Mouse (Mus musculus): Measurements from ENCODE around the gene Cldn2. TPM values are rescaled to one million over a fixed set of nuclear protein-coding genes. Genes with fewer than 3 reads are reported as not detected.
"Not testable (repeated sequence)": the region's sequence is repeated elsewhere in the genome, so short reads cannot be mapped to it uniquely, and the experiment has no call there.

Gene Cldn2
- total RNA-seq (2021) (not detected), polyA plus RNA-seq (2012; rRNA removed) (0.16 TPM in 1 of 2 replicates, not detected in the other)
- long read RNA-seq = 0 reads

DNA sequence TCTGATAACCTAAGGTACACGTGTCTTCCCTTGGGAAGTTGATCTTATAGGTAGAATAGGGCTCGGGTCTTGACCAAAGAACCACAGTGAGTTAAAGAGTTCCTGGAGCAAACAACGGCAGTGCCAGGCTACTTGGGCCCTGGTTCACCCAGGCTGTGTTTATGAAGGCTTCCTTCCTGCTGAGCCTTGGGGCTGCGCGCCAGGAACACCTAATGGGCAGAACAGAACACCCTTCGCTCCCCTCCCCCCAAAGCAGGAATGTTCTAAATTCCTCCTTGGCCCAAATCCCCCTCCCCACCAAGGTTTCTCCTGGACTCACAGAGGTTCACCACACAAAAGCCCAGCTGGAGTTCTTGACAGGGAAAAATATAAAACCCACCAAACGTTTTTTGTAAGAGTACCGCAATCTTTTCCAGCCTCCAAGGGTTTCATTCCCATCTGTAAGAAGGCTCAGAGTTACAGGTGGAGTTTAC, at the start of gene Cldn2:
TSS of gene Cldn2 (plus strand) at position 423 of the 473 bp plus-strand sequence.
- Histone ChIP-seq H3K27ac (no peak within 1 kb of the TSS), H3K4me3 (no peak within 1 kb of the TSS), H3K79me2 (replicated peaks; ENCODE audit: control insufficient read depth, insufficient read depth, low read length) (no peaks in the 10 kb centered on the region), H3K9ac (ENCODE audit: low read depth, low read length) (no peak within 1 kb of the TSS), H3K36me3 (ENCODE audit: control insufficient read depth, insufficient read depth, low read length) (no peaks in the 10 kb centered on the region), H3K27me3 (ENCODE audit: control insufficient read depth, insufficient read depth, low read length) (no peaks in the 10 kb centered on the region), H3K4me1 (ENCODE audit: control insufficient read depth, insufficient read depth, low read length) (no peaks in the 10 kb centered on the region)
- WGBS = 70% methylated on average over 8 of the region's 8 CpGs
- TF ChIP-seq EP300 (IDR thresholded peaks at IDR 0.05; ENCODE audit: insufficient read depth, low read depth, low read length) (no peak), CTCF (IDR thresholded peaks at IDR 0.05) (no peak), POLR2A (IDR thresholded peaks at IDR 0.05; ENCODE audit: insufficient read depth, low read depth, low read length) (no peak)
- no peak for DNase-seq
- intact Hi-C loops (cut with DNase I) = no loop called here

DNA sequence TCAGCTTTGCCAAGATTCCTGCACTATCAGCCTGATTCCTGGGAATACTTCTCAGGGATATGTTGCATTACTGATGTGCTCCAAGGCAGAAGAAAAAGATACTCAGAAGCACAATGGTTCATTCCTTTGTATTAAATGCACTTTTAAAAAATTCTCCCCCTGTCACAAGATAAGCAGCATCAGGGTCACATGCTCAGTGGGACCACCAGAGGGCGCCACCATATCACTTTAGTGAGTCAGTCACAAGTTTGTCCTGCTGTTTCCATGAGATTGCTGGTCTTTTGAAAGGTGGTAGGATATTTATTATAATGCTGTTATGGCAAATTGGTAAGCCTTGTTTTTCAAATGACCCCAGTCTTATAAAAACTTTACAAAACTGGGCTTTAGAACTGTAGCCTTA, 48.8 kb upstream of the Cldn2 start:
- no peaks in the 10 kb centered on the region for H3K36me3 ChIP-seq (ENCODE audit: control insufficient read depth, insufficient read depth, low read length)
- intact Hi-C loops (cut with DNase I) = no loop called here
- no peak overlapping the region for H3K27ac ChIP-seq
- 3% methylated on average over 1 of the region's 1 CpGs for WGBS
- no peak overlapping the region for H3K9ac ChIP-seq (ENCODE audit: low read depth, low read length)
- H3K4me1 ChIP-seq (ENCODE audit: control insufficient read depth, insufficient read depth, low read length) = no peaks in the 10 kb centered on the region
- peak; percentile 3 to 52 for DNase-seq
- H3K79me2 ChIP-seq (replicated peaks; ENCODE audit: control insufficient read depth, insufficient read depth, low read length) = no peaks in the 10 kb centered on the region
- H3K4me3 ChIP-seq = no peak overlapping the region
- TF ChIP-seq EP300 (IDR thresholded peaks at IDR 0.05; ENCODE audit: insufficient read depth, low read depth, low read length) (no peak), POLR2A (IDR thresholded peaks at IDR 0.05; ENCODE audit: insufficient read depth, low read depth, low read length) (no peak), CTCF (IDR thresholded peaks at IDR 0.05) (peak; percentile 79)
- H3K27me3 ChIP-seq (ENCODE audit: control insufficient read depth, insufficient read depth, low read length) = no peaks in the 10 kb centered on the region

DNA sequence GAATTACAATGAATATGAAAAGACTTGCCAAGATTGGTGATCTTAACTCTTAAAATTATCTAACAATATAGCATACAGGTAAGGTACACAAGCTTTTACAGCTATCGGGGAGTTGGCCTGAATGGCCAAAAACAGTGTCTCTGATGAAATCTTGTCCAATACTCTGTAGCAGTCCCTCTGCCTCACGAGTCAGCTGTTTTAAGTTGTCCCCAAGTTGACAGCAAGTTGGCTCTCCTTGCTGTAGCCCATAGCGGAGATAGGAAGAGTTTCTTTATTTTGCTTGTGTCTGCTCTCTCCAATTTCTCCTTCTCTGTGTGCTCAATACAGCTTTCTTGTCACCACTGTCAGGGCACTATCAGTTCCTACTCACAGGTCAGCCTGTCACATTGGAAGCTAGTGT, 42.0 kb upstream of the Cldn2 start:
- DNase-seq; H3K9ac ChIP-seq (ENCODE audit: low read depth, low read length); H3K79me2 ChIP-seq (replicated peaks; ENCODE audit: control insufficient read depth, insufficient read depth, low read length); H3K27ac ChIP-seq; H3K36me3 ChIP-seq (ENCODE audit: control insufficient read depth, insufficient read depth, low read length); intact Hi-C loops (cut with DNase I); H3K27me3 ChIP-seq (ENCODE audit: control insufficient read depth, insufficient read depth, low read length); H3K4me1 ChIP-seq (ENCODE audit: control insufficient read depth, insufficient read depth, low read length); H3K4me3 ChIP-seq: not testable (repeated sequence)
- WGBS = 57% methylated on average over 3 of the region's 3 CpGs

DNA sequence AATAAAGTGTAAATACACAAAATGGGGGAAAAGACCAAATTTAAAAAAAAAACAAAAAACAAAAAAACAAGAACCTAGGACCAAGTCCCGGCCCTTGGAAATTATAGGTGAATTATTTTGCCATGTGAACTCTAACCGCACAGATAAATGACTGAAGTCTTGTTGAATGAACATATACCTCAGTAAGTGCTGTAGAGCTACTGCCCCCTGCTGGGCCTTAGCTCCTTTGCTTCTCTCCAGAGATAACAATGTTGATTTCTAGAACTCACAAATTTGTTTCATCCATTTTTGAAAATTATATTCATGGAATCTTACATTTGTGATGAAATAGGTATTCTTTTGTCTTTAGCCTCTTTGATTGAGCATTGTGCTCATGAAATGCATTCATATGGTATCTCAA, 38.1 kb upstream of the Cldn2 start:
- TF ChIP-seq EP300 (IDR thresholded peaks at IDR 0.05; ENCODE audit: insufficient read depth, low read depth, low read length) (no peak), POLR2A (IDR thresholded peaks at IDR 0.05; ENCODE audit: insufficient read depth, low read depth, low read length) (no peak), CTCF (IDR thresholded peaks at IDR 0.05) (peak; percentile 73)
- Histone ChIP-seq H3K27ac (no peak overlapping the region), H3K79me2 (replicated peaks; ENCODE audit: control insufficient read depth, insufficient read depth, low read length) (no peaks in the 10 kb centered on the region), H3K27me3 (ENCODE audit: control insufficient read depth, insufficient read depth, low read length) (no peaks in the 10 kb centered on the region), H3K4me3 (no peak overlapping the region), H3K4me1 (ENCODE audit: control insufficient read depth, insufficient read depth, low read length) (no peaks in the 10 kb centered on the region), H3K36me3 (ENCODE audit: control insufficient read depth, insufficient read depth, low read length) (no peaks in the 10 kb centered on the region), H3K9ac (ENCODE audit: low read depth, low read length) (no peak overlapping the region)
- intact Hi-C loops (cut with DNase I) = loop anchor here (5.0 kb wide), 1 partner anchor 345 kb away; no protein-coding TSS in a partner anchor
- WGBS = 71% methylated on average over 2 of the region's 2 CpGs
- no peak for DNase-seq

DNA sequence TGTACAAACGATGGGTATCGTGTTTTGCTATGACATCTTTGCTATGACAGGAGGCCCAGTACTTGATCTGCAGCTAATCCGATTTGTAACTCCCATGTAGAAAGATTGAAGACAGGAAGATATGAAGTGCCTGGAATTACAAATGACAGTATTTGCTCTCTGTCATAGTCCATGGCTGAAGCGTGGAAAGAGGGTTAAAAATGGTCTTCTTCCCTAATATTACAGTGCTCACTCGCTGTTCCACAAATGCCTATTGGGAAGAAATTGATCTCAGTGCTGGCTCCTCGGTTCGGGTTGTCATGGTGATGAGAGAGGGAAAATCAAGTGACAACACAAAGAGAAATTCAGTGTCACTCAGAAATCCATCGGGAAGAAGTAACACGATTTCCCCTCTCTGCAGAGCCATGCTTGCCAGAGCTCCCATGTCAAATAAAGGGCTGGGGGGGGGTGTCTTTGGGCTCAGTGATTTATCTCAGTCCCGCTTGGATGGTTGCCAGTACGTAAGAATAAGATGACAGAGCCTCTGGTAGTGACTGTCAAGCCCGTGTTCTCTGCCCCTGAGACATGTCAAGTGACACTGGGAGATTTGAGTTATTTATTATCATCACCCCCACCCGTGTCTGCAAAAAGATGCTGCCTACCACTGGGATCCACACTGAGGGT, 30.5 kb upstream of the Cldn2 start:
- Histone ChIP-seq H3K9ac (ENCODE audit: low read depth, low read length) (no peak overlapping the region), H3K27me3 (ENCODE audit: control insufficient read depth, insufficient read depth, low read length) (no peaks in the 10 kb centered on the region), H3K27ac (no peak overlapping the region), H3K79me2 (replicated peaks; ENCODE audit: control insufficient read depth, insufficient read depth, low read length) (no peaks in the 10 kb centered on the region), H3K36me3 (ENCODE audit: control insufficient read depth, insufficient read depth, low read length) (no peaks in the 10 kb centered on the region), H3K4me3 (no peak overlapping the region), H3K4me1 (ENCODE audit: control insufficient read depth, insufficient read depth, low read length) (peaks cover 2% of the 10 kb centered on the region; the same call in 1 of the 2 replicates)
- WGBS = 57% methylated on average over 13 of the region's 13 CpGs
- no peak for DNase-seq
- TF ChIP-seq POLR2A (IDR thresholded peaks at IDR 0.05; ENCODE audit: insufficient read depth, low read depth, low read length) (no peak), CTCF (IDR thresholded peaks at IDR 0.05) (no peak), EP300 (IDR thresholded peaks at IDR 0.05; ENCODE audit: insufficient read depth, low read depth, low read length) (no peak)
- intact Hi-C loops (cut with DNase I) = no loop called here

DNA sequence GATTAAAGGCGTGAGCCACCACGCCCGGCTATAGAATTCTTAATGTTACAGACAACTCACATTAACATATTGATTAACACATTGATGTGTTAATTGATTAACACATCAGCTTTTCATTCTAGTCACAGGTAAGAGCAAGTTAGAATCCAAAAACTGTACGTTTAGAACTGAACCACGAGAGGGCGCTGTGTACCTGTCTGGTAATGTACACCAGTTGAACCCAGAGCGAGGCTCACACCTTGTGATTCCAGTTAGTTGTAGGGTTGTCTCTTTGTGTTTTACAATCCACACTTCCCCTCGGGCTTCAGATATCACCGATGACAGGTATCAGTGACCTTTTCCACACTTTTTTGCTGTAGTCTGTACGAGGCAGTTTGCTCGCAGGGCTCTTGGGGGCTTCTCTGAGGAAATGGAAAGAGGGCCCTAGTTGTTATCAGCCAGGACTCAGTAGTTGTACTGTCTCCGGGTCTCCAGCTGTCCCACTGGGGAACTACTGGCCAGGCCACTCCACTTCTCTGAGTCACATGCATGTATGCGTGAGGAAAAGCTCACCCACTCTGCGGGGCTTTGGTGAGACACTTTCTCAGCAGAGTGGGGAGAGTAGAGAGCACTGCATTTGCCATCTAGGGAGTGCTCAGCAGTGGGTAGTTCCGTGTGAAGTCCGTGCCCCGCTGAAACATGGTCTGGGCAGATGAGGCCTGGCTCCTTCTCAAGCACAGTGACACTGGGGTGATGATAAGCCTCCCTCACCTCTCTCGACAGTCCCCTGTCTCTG, 26.1 kb upstream of the Cldn2 start:
- TF ChIP-seq EP300 (IDR thresholded peaks at IDR 0.05; ENCODE audit: insufficient read depth, low read depth, low read length) = no peak
- no peak for TF ChIP-seq POLR2A (IDR thresholded peaks at IDR 0.05; ENCODE audit: insufficient read depth, low read depth, low read length)
- peak; percentile 74 for TF ChIP-seq CTCF (IDR thresholded peaks at IDR 0.05)
- Histone ChIP-seq H3K9ac (ENCODE audit: low read depth, low read length) (no peak overlapping the region), H3K4me1 (ENCODE audit: control insufficient read depth, insufficient read depth, low read length) (peaks cover 2% of the 10 kb centered on the region; the same call in 1 of the 2 replicates), H3K27me3 (ENCODE audit: control insufficient read depth, insufficient read depth, low read length) (no peaks in the 10 kb centered on the region), H3K79me2 (replicated peaks; ENCODE audit: control insufficient read depth, insufficient read depth, low read length) (no peaks in the 10 kb centered on the region), H3K36me3 (ENCODE audit: control insufficient read depth, insufficient read depth, low read length) (no peaks in the 10 kb centered on the region), H3K27ac (no peak overlapping the region), H3K4me3 (no peak overlapping the region)
- 22% methylated on average over 18 of the region's 18 CpGs for WGBS
- intact Hi-C loops (cut with DNase I) = loop anchor here (2.0 kb wide), 1 partner anchor 58 kb away; no protein-coding TSS in a partner anchor
- peak; percentile 7 to 31 for DNase-seq
